Mouse (Mus musculus) embryonic facial prominence, embryonic 14.5 days (tissue): ENCODE data around the gene Dnal4. TPM values are rescaled to one million over a fixed set of nuclear protein-coding genes. Genes with fewer than 3 reads are reported as not detected.
A peak's percentile ranks its signal among the peaks of the same experiment; 100 is the strongest.

ENCODE experiments used
- ATAC-seq: fragments of 200-750 bp; cut with Nextera tagmentation; 2 replicates; pipeline ENCODE4 v1.8.0; 2017; ENCODE audit warnings: low read depth, moderate number of reproducible peaks, moderate TSS enrichment
- DNase-seq: peaks from one replicate; pipeline ENCODE4 v3.0.0-alpha.2; 2015; ENCODE audit warnings: low spot score
- H3K27ac ChIP-seq: fragments of 300-500 bp; sonication (generic); replicated peaks from 2 replicates; pipeline ENCODE4 v1.5.1; 2014; ENCODE audit warnings: low read depth, mild to moderate bottlenecking, low read length, moderate library complexity
- H3K27me3 ChIP-seq: fragments of 300-500 bp; sonication (generic); replicated peaks from 2 replicates; pipeline ENCODE4 v1.6.1; 2014; ENCODE audit warnings: low read length; ENCODE audit not compliant: control insufficient read depth, insufficient read depth
- H3K36me3 ChIP-seq: fragments of 300-500 bp; sonication (generic); 2 replicates; pipeline ENCODE4 v1.6.1; 2014; ENCODE audit warnings: low read length, mixed read lengths; ENCODE audit not compliant: control insufficient read depth, insufficient read depth
- H3K4me1 ChIP-seq: fragments of 300-500 bp; sonication (generic); 2 replicates; pipeline ENCODE4 v1.6.1; 2014; ENCODE audit warnings: antibody characterized with exemption, low read length; ENCODE audit not compliant: control insufficient read depth, insufficient read depth
- H3K4me2 ChIP-seq: fragments of 300-500 bp; sonication (generic); 2 replicates; pipeline ENCODE4 v1.6.1; 2014; ENCODE audit warnings: low read depth, mild to moderate bottlenecking, low read length, moderate library complexity, mixed read lengths
- H3K4me3 ChIP-seq: fragments of 300-500 bp; sonication (generic); 2 replicates; pipeline ENCODE4 v1.5.1; 2014; ENCODE audit warnings: low read depth, mild to moderate bottlenecking, low read length
- H3K9ac ChIP-seq: fragments of 300-500 bp; sonication (generic); 2 replicates; pipeline ENCODE4 v1.6.1; 2014; ENCODE audit warnings: low read depth, mild to moderate bottlenecking, low read length, moderate library complexity, mixed read lengths
- H3K9me3 ChIP-seq: fragments of 300-500 bp; sonication (generic); 2 replicates; pipeline ENCODE4 v1.6.1; 2016; ENCODE audit warnings: low read length; ENCODE audit not compliant: control insufficient read depth
- WGBS: fragments of 180-500 bp; shearing (Covaris S2); extraction: QIAGEN DNeasy Blood & Tissue Kit; methylation state at CpG from one replicate; pipeline ENCODE4 v1.1.7; 2014; 5-methylcytosine and 5-hydroxymethylcytosine counted together
- polyA plus RNA-seq: library from polyadenylated mRNA; unstranded; fragments of >200 nt; fragmentation: Nextera tagmentation; extraction: Ambion mirVana; gene quantifications from 2 replicates; pipeline ENCODE4 v1.2.1, GENCODE M21; 2014

Dnal4 gene
- polyA plus RNA-seq, 1 experiment from 2014 or later, result 50.0 TPM

DNA sequence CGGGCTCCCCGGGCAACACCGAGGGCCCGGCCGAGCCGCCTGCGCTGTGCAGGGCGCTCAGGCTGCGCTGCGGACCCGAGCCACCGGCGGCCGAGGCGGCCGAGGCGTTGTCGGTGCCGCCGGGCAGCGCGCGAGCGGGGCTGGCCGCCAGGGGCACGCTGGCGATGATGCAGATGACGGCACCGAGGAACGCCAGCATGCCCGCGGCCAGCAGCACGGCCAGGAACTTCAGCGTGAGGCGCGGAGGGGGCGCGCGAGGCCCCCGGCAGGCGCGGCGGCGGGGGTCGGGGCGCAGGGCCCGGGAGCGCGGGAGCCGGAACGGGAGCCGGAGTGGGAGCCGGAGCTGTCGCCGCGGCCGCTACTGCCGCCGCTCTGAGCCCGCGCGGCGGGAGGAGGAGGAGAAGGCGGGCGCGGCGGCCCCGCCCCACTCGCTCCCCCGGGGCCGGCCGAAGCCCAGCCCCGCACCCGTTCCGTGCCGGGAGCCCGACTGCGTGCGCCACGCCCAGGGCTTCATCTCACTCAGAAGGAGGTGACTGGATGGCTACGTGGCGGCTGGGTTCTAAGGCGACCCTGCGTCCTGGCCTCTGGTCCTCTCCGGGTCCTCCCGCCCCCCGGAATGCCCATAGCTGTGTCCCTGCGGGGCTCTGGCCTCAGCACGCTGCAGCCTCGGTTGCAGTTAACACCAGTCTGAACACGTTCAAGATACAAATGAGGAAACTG, 26.9 kb upstream of the Dnal4 start, which contains the start of gene Nptxr:
Gene Nptxr (minus strand): TSS at position 415 of the 720 bp plus-strand sequence.
- ATAC-seq, result peak; percentile 84
- H3K9ac ChIP-seq, result peak within 1 kb of the TSS; percentile 71
- peaks cover 60% of the 10 kb centered on the region for H3K27me3 ChIP-seq
- H3K4me3 ChIP-seq, result peak within 1 kb of the TSS; percentile 63
- WGBS, result 0% methylated on average over 18 of the region's 91 CpGs
- DNase-seq, result peak; percentile 67
- peaks cover 10% of the 10 kb centered on the region for H3K4me1 ChIP-seq
- H3K36me3 ChIP-seq, result no peaks in the 10 kb centered on the region
- H3K9me3 ChIP-seq, result no peaks in the 10 kb centered on the region
- H3K4me2 ChIP-seq, result peak within 1 kb of the TSS; percentile 91
- H3K27ac ChIP-seq, result no peak within 1 kb of the TSS

DNA sequence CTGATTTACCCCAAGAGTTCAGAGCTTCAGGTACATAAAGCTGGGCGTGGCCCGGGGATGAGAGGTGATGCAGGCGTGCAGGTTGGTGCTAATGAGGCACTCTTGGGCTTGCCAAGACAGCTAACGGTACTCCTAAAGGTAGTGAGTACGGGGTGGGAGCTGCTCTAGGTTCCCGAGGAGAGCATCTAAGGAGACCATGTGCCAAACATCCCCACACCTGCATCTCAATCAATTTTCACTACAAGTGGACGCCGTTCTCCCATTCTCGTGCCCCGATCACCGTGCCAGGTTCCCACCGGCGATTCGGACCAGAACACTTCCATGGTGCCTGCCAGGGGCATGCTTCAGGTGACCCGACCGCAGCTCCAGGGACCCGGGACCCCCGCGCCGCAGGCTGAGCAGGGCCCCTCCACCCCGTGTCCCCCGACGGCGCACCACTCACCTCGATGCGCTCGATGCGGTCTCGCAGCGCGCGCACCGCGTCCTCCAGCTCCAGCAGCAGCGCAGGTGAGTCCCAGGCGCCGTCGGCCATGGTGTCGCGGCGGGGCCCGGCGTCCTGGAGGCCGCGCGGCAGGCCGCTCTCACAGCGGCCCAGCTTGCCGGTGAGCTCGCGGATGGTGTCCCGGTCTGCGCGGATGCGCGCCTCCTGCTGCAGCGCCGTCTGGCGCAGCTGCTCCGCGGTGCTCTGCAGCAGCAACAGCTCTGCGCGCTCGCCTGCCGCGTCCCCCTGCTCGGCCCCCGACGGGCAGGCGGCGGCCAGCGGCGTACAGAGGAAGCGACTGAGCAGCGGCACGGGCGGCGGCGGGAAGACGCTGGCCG, 26.1 kb upstream of the Dnal4 start:
- Histone ChIP-seq H3K9ac (peak overlapping the region; percentile 71), H3K36me3 (no peaks in the 10 kb centered on the region), H3K4me1 (peaks cover 10% of the 10 kb centered on the region), H3K9me3 (no peaks in the 10 kb centered on the region), H3K27ac (no peak overlapping the region), H3K4me3 (peak overlapping the region; percentile 63), H3K27me3 (peaks cover 56% of the 10 kb centered on the region), H3K4me2 (peak overlapping the region; percentile 91)
- ATAC-seq (peak; percentile 53), DNase-seq (peak; percentile 59)
- 10% methylated on average over 41 of the region's 81 CpGs for WGBS

DNA sequence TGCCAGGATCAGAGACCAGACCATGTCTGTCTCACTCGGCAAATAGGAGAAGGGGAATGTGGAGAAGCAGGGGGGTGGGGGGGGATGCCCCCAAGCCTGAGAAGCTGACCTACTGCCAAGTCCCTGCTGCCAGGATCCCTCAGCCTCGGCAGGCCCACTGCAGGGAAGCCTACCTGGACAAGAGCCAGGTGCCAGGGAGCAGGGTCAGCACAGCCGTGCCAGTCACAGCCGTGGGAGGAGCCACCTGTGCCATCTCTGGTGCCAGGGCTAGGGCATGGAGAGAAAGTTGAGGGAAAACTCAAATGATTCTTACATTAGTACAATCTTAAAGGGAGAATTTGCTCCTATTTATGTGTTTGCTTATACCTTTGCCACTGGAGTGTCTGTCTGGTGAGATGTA, 24.7 kb upstream of the Dnal4 start:
- Histone ChIP-seq H3K9me3 (no peaks in the 10 kb centered on the region), H3K4me3 (no peak overlapping the region), H3K36me3 (no peaks in the 10 kb centered on the region), H3K27ac (no peak overlapping the region), H3K4me2 (no peak overlapping the region), H3K27me3 (peaks cover 55% of the 10 kb centered on the region), H3K9ac (no peak overlapping the region), H3K4me1 (peaks cover 10% of the 10 kb centered on the region)
- ATAC-seq, result no peak
- WGBS, result 54% methylated on average over 4 of the region's 4 CpGs
- no peak for DNase-seq

DNA sequence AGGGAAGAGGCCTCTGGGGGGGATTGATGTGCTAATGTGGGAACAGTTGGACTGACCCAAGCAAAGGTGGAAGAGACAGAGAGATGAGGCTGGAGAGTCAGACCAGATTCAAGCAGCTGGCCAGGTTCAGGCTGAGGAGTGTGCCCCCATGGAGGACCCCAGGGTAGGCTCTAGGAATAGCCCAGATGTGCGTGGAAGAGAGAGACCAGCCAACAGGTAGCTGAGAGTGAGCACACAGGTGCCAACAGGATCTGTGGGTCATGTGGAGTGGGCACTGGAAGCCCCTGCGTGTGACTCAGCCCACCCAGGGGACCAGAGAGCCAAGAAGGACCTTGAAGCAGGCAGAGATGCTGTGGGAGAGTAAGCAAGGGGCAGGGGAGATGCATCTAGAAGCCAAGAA, 24.0 kb upstream of the Dnal4 start:
- no peak overlapping the region for H3K9ac ChIP-seq
- no peak for ATAC-seq
- 58% methylated on average over 2 of the region's 2 CpGs for WGBS
- H3K4me3 ChIP-seq, result no peak overlapping the region
- H3K4me1 ChIP-seq, result peaks cover 10% of the 10 kb centered on the region
- peaks cover 49% of the 10 kb centered on the region for H3K27me3 ChIP-seq
- no peak overlapping the region for H3K27ac ChIP-seq
- no peaks in the 10 kb centered on the region for H3K9me3 ChIP-seq
- DNase-seq, result no peak
- no peak overlapping the region for H3K4me2 ChIP-seq
- no peaks in the 10 kb centered on the region for H3K36me3 ChIP-seq

DNA sequence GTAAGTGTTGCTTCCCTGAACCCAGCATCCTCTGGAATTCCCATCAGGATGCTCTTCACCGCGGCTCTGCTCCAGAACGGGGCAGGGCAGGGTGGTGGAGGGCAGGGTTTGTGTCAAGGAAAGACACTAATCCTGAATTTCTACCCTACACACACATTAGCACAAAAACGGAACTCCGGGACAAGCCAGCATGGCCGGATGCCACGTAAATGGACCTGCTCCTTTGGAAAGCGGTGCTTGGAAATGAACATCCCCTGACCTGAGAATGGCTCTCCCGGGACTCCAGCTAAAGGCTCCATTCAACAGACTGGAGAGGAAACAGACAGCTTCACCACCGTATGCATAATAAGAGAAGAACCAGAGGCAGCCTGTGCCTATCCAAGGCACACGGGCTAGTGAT, 23.1 kb upstream of the Dnal4 start:
- 62% methylated on average over 11 of the region's 11 CpGs for WGBS
- no peak overlapping the region for H3K9ac ChIP-seq
- ATAC-seq (no peak), DNase-seq (no peak)
- no peak overlapping the region for H3K4me3 ChIP-seq
- H3K9me3 ChIP-seq, result no peaks in the 10 kb centered on the region
- no peaks in the 10 kb centered on the region for H3K36me3 ChIP-seq
- peaks cover 39% of the 10 kb centered on the region for H3K27me3 ChIP-seq
- no peak overlapping the region for H3K4me2 ChIP-seq
- H3K27ac ChIP-seq, result no peak overlapping the region
- H3K4me1 ChIP-seq, result peaks cover 10% of the 10 kb centered on the region

DNA sequence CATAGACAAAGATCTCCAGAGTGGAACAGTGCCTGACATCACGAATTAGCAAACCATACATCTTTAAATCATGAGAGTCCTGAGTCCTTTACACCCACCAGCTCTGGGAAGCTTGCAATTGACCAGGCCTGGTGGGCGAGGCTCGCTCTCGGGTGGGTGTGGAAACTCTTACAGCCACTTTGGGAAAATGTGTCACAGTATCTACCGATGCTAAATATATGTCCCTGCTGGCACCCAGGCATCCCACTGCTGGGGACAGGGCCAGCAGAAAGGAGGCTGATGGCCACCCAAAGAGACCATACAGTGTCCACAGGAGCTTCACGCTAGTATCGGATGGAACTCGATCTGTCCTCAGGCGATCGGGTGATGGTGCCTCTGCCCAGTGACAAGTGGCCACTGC, 20.9 kb upstream of the Dnal4 start:
- WGBS, result 89% methylated on average over 10 of the region's 10 CpGs
- Histone ChIP-seq H3K27ac (no peak overlapping the region), H3K9me3 (no peaks in the 10 kb centered on the region), H3K4me3 (no peak overlapping the region), H3K36me3 (no peaks in the 10 kb centered on the region), H3K4me1 (no peaks in the 10 kb centered on the region), H3K9ac (no peak overlapping the region), H3K4me2 (no peak overlapping the region), H3K27me3 (peaks cover 22% of the 10 kb centered on the region)
- ATAC-seq (no peak), DNase-seq (no peak)

DNA sequence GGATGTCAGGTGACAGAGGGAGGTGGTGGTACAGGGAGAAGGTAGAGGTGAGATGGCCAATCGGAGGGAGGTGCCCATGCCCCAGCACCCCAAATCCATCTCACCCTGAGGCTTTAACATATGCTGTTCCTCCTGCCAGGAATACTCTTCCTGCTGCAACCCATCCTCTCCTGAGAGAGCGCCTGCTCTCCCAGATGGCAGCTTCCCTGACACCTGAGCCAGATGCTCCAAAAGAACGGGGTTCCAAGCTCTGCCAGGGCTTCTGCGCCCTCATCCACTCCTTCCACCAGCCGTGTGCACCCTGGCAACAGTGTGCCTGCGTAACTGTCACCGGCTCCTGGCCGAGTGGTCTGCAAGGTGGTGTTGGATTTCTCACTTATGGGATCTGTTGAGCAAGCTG, 20.0 kb upstream of the Dnal4 start:
- Histone ChIP-seq H3K4me2 (no peak overlapping the region), H3K4me1 (no peaks in the 10 kb centered on the region), H3K27ac (no peak overlapping the region), H3K4me3 (no peak overlapping the region), H3K9me3 (no peaks in the 10 kb centered on the region), H3K36me3 (no peaks in the 10 kb centered on the region), H3K9ac (0 out of 2 replicates have a peak overlapping the region, but pooled peaks have one; percentile 16), H3K27me3 (peaks cover 13% of the 10 kb centered on the region)
- 73% methylated on average over 8 of the region's 8 CpGs for WGBS
- DNase-seq (no peak), ATAC-seq (no peak)

DNA sequence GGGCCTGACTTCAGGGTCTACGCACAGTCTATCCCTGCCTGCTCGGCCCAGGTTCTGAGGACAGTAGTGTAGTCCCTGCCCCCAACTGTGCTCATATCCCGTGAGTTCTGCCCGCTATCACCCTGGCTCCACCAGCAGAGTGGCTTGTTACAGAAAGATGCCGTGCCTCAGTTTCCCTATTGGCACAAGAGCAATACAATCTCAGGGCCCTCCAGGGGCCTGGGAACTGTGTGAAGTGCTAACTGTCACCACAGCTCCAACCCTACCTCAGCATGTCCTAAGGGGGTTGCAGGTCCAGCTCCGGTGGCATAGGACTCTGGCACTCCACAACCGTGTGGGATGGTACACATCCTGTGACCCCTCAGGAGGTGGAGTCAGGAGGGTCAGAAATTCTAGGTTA, 19.4 kb upstream of the Dnal4 start:
- ATAC-seq (no peak), DNase-seq (no peak)
- Histone ChIP-seq H3K36me3 (no peaks in the 10 kb centered on the region), H3K27ac (no peak overlapping the region), H3K4me2 (no peak overlapping the region), H3K4me1 (no peaks in the 10 kb centered on the region), H3K27me3 (peaks cover 7% of the 10 kb centered on the region), H3K4me3 (no peak overlapping the region), H3K9me3 (no peaks in the 10 kb centered on the region), H3K9ac (no peak overlapping the region)
- WGBS, result 85% methylated on average over 7 of the region's 7 CpGs
